Mouse (Mus musculus) small intestine, adult 2 months (tissue): Measurements from ENCODE around the gene Cd36.

Experiments
- CTCF ChIP-seq: fragments of 200-500 bp; IDR thresholded peaks from 2 replicates; pipeline ENCODE4 v1.5.1; 2012; ENCODE audit warnings: low read depth, mild to moderate bottlenecking, control low read depth, inconsistent platforms, low read length, moderate library complexity, mixed read lengths; ENCODE audit not compliant: insufficient replicate concordance, insufficient read length; ENCODE audit errors: extremely low read depth
- POLR2A ChIP-seq: fragments of 200-500 bp; IDR thresholded peaks from 2 replicates; pipeline ENCODE4 v1.6.1; 2012; ENCODE audit warnings: low read depth, mild to moderate bottlenecking, control low read depth, inconsistent platforms, low read length, moderate library complexity

- no peak for TF ChIP-seq CTCF
- no peak for TF ChIP-seq POLR2A
Measured at GRCm38 (mm10) chr5:17857871-17858270, 30.7 kb downstream of the Cd36 start.
